Mouse (Mus musculus) thymus, adult 2 months (tissue): ENCODE data around the gene Tspan33. TPM values are rescaled to one million over a fixed set of nuclear protein-coding genes. Genes with fewer than 3 reads are reported as not detected.

Experiments
- DNase-seq: peaks from one replicate; pipeline ENCODE4 v3.0.0; 2021
- H3K27ac ChIP-seq: fragments of 200-500 bp; 2 replicates; pipeline ENCODE4 v1.5.1; 2012; ENCODE audit warnings: low read length, control low read depth; ENCODE audit not compliant: control insufficient read depth, insufficient read depth
- H3K27me3 ChIP-seq: fragments of 200-500 bp; 2 replicates; pipeline ENCODE4 v1.6.1; 2012; ENCODE audit warnings: mild to moderate bottlenecking, low read length, moderate library complexity, mixed read lengths; ENCODE audit not compliant: control insufficient read depth, insufficient read depth
- H3K36me3 ChIP-seq: fragments of 200-500 bp; 2 replicates; pipeline ENCODE4 v1.6.1; 2012; ENCODE audit warnings: mild to moderate bottlenecking, low read length, moderate library complexity; ENCODE audit not compliant: control insufficient read depth, insufficient read depth
- H3K4me1 ChIP-seq: fragments of 200-500 bp; replicated peaks from 2 replicates; pipeline ENCODE4 v1.6.1; 2012; ENCODE audit warnings: low read length; ENCODE audit not compliant: control insufficient read depth, insufficient read depth
- H3K4me3 ChIP-seq: fragments of 200-500 bp; 2 replicates; pipeline ENCODE4 v1.5.1; 2012; ENCODE audit warnings: mild to moderate bottlenecking, low read length, control low read depth, moderate library complexity; ENCODE audit not compliant: control insufficient read depth, insufficient read depth
- CTCF ChIP-seq: fragments of 200-500 bp; IDR thresholded peaks from 2 replicates; pipeline ENCODE4 v1.5.1; 2012; ENCODE audit warnings: mild to moderate bottlenecking, control low read depth, low read length, moderate library complexity, borderline replicate concordance; ENCODE audit not compliant: control insufficient read depth, poor library complexity, insufficient read depth; ENCODE audit errors: extremely low read depth
- POLR2A ChIP-seq: fragments of 200-500 bp; IDR thresholded peaks from 2 replicates; pipeline ENCODE4 v1.6.1; 2012; ENCODE audit warnings: mild to moderate bottlenecking, low read length, control low read depth, moderate library complexity; ENCODE audit not compliant: control insufficient read depth, poor library complexity, insufficient read depth; ENCODE audit errors: extremely low read depth
- WGBS: fragments of 180-500 bp; shearing (Covaris S2); methylation state at CpG from one replicate; pipeline ENCODE4 v1.1.7; 2018; 5-methylcytosine and 5-hydroxymethylcytosine counted together
- polyA plus RNA-seq: library from polyadenylated mRNA; depleted of rRNA; stranded (reverse); fragments of >200 nt; gene quantifications from 2 replicates; pipeline ENCODE4 v1.2.3, GENCODE M21; 2012

The Tspan33 gene
- polyA plus RNA-seq, 1 experiment = 6.1 TPM

- WGBS = 67% methylated on average over 3 of the region's 3 CpGs
- Histone ChIP-seq H3K36me3 (no peaks in the 10 kb centered on the region), H3K27ac (no peak overlapping the region), H3K4me3 (no peak overlapping the region), H3K27me3 (no peaks in the 10 kb centered on the region), H3K4me1 (peaks cover 7% of the 10 kb centered on the region)
- peak; percentile 30 for DNase-seq
- TF ChIP-seq POLR2A (no peak), CTCF (no peak)
Observed at GRCm38 (mm10) chr6:29712011-29712584, 18.1 kb downstream of the Tspan33 start.

- no peak overlapping the region for H3K27ac ChIP-seq
- H3K4me3 ChIP-seq = no peak overlapping the region
- WGBS = 59% methylated on average over 10 of the region's 10 CpGs
- no peak for TF ChIP-seq POLR2A
- no peak for TF ChIP-seq CTCF
- H3K27me3 ChIP-seq = no peaks in the 10 kb centered on the region
- H3K36me3 ChIP-seq = no peaks in the 10 kb centered on the region
- DNase-seq = no peak
- peaks cover 15% of the 10 kb centered on the region for H3K4me1 ChIP-seq
Observed at GRCm38 (mm10) chr6:29716624-29717365, 22.8 kb downstream of the Tspan33 start.

DNA sequence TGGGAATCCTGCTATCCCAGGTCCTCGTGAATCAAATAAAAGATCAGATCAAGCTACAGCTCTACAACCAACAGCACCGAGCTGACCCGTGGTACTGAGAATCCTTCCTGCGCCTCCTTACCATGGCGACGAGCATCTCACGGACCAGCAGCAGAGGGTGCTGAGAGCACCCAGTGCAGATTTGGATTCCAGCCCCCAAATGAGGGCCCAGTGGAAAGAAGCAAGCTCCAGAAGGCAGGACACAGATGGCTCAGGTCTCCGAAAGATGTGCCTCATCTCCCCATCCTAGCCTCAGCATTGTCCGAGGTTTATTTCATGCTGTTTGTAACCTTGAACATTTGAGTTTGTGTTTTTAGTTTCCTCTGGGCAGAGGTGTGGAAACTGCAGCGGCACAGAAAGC is 23.5 kb downstream of the Tspan33 start:
- TF ChIP-seq POLR2A (no peak), CTCF (no peak)
- H3K4me1 ChIP-seq = peaks cover 15% of the 10 kb centered on the region
- no peak overlapping the region for H3K4me3 ChIP-seq
- no peak for DNase-seq
- no peaks in the 10 kb centered on the region for H3K36me3 ChIP-seq
- H3K27ac ChIP-seq = no peak overlapping the region
- 95% methylated on average over 10 of the region's 10 CpGs for WGBS
- H3K27me3 ChIP-seq = no peaks in the 10 kb centered on the region

GRCm38 (mm10) chr6:29717952-29718521 is 24.0 kb downstream of the Tspan33 start:
- H3K36me3 ChIP-seq = no peaks in the 10 kb centered on the region
- no peak for TF ChIP-seq POLR2A
- TF ChIP-seq CTCF = no peak
- H3K4me3 ChIP-seq = no peak overlapping the region
- no peak overlapping the region for H3K27ac ChIP-seq
- H3K4me1 ChIP-seq = peaks cover 15% of the 10 kb centered on the region
- 91% methylated on average over 14 of the region's 14 CpGs for WGBS
- no peaks in the 10 kb centered on the region for H3K27me3 ChIP-seq
- DNase-seq = no peak

GRCm38 (mm10) chr6:29718894-29719329 is 24.9 kb downstream of the Tspan33 start:
- 22% methylated on average over 15 of the region's 15 CpGs for WGBS
- no peaks in the 10 kb centered on the region for H3K36me3 ChIP-seq
- peak; percentile 59 for DNase-seq
- no peak overlapping the region for H3K27ac ChIP-seq
- peaks cover 15% of the 10 kb centered on the region for H3K4me1 ChIP-seq
- peak overlapping the region; percentile 45 for H3K4me3 ChIP-seq
- no peaks in the 10 kb centered on the region for H3K27me3 ChIP-seq
- TF ChIP-seq CTCF (no peak), POLR2A (no peak)

GRCm38 (mm10) chr6:29721890-29722289 is 27.9 kb downstream of the Tspan33 start:
- 76% methylated on average over 2 of the region's 2 CpGs for WGBS
- Histone ChIP-seq H3K4me1 (peaks cover 10% of the 10 kb centered on the region), H3K36me3 (no peaks in the 10 kb centered on the region), H3K27me3 (no peaks in the 10 kb centered on the region), H3K4me3 (no peak overlapping the region), H3K27ac (no peak overlapping the region)
- DNase-seq = no peak
- no peak for TF ChIP-seq POLR2A
- no peak for TF ChIP-seq CTCF
